Mouse (Mus musculus): Measurements from ENCODE around the gene Daglb. TPM values are rescaled to one million over a fixed set of nuclear protein-coding genes. Genes with fewer than 3 reads are reported as not detected.
A peak's percentile ranks its signal among the peaks of the same experiment; 100 is the strongest.
"Not testable (repeated sequence)": the region's sequence is repeated elsewhere in the genome, so short reads cannot be mapped to it uniquely, and the experiment has no call there.

The Daglb gene
- polyA plus RNA-seq, 1 experiment from 2014 or later: 9.0 TPM

DNA sequence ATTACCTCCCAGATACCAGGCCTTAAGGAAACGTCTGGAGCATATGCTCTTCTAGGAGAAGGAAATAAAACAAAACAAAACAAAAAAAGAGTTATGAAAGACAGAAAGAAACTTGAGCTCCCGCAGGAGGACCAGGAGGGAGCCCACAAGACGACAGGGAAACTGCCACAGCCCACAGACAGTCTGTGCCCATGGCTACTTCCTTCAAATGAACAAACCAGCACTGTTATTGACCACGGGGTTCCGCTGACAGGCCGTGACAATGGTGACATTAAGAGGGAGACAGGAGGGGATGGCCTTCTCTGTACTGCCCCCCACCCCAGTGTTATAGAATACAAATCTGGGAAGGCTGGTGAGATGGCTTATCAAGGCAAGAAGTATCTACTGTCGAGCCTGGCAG lies 66.3 kb downstream of the Daglb start:
- Histone ChIP-seq H3K4me1 (ENCODE audit: control insufficient read depth, insufficient read depth, low read length) (peaks cover 8% of the 10 kb centered on the region), H3K9ac (replicated peaks; ENCODE audit: low read depth, low read length) (no peak overlapping the region), H3K9me3 (ENCODE audit: control insufficient read depth, low read depth, low read length) (no peaks in the 10 kb centered on the region), H3K36me3 (ENCODE audit: control insufficient read depth, insufficient read depth, low read length) (no peaks in the 10 kb centered on the region), H3K4me3 (ENCODE audit: low read depth, low read length) (no peak overlapping the region), H3K4me2 (replicated peaks; ENCODE audit: low read depth, low read length) (no peak overlapping the region), H3K27ac (ENCODE audit: low read length) (no peak overlapping the region), H3K27me3 (ENCODE audit: control insufficient read depth, insufficient read depth, low read length) (no peaks in the 10 kb centered on the region)
- ATAC-seq (ENCODE audit: insufficient number of reproducible peaks, insufficient read depth, low FRiP score, low read depth): no peak
- 62% methylated on average over 7 of the region's 7 CpGs for WGBS

GRCm38 (mm10) chr5:143534922-143535321 lies 70.5 kb downstream of the Daglb start:
- Histone ChIP-seq H3K9ac (replicated peaks; ENCODE audit: low read depth, low read length) (no peak overlapping the region), H3K4me1 (ENCODE audit: control insufficient read depth, insufficient read depth, low read length) (no peaks in the 10 kb centered on the region), H3K27ac (ENCODE audit: low read length) (no peak overlapping the region), H3K4me2 (replicated peaks; ENCODE audit: low read depth, low read length) (no peak overlapping the region), H3K4me3 (ENCODE audit: low read depth, low read length) (no peak overlapping the region), H3K9me3 (ENCODE audit: control insufficient read depth, low read depth, low read length) (no peaks in the 10 kb centered on the region), H3K27me3 (ENCODE audit: control insufficient read depth, insufficient read depth, low read length) (no peaks in the 10 kb centered on the region), H3K36me3 (ENCODE audit: control insufficient read depth, insufficient read depth, low read length) (no peaks in the 10 kb centered on the region)
- ATAC-seq (ENCODE audit: insufficient number of reproducible peaks, insufficient read depth, low FRiP score, low read depth): no peak
- WGBS: 79% methylated on average over 4 of the region's 4 CpGs

DNA sequence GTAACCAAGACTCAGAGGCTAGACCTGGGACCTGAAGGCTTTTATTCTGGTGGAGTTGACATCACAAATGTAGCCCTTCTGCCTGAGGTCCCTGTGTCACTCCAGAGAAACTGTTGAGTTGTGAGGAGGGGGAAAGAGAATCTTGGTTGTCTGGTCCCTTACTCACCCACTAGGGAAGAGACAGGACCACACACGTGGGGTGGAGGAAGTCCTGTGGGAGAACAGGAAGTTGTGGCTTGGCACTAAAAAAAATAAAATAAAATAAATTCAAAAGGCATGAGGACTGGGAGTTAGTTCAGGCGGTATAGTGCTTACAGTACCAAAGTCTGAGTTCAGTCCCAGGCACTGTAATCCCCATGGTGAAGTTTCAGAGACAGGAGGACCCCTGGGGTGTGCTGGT lies 72.6 kb downstream of the Daglb start:
- no peak overlapping the region for H3K4me2 ChIP-seq (replicated peaks; ENCODE audit: low read depth, low read length)
- H3K9me3 ChIP-seq (ENCODE audit: control insufficient read depth, low read depth, low read length): no peaks in the 10 kb centered on the region
- H3K9ac ChIP-seq (replicated peaks; ENCODE audit: low read depth, low read length): no peak overlapping the region
- WGBS: 47% methylated on average over 2 of the region's 2 CpGs
- no peak overlapping the region for H3K4me3 ChIP-seq (ENCODE audit: low read depth, low read length)
- H3K36me3 ChIP-seq (ENCODE audit: control insufficient read depth, insufficient read depth, low read length): no peaks in the 10 kb centered on the region
- no peaks in the 10 kb centered on the region for H3K27me3 ChIP-seq (ENCODE audit: control insufficient read depth, insufficient read depth, low read length)
- no peaks in the 10 kb centered on the region for H3K4me1 ChIP-seq (ENCODE audit: control insufficient read depth, insufficient read depth, low read length)
- ATAC-seq (ENCODE audit: insufficient number of reproducible peaks, insufficient read depth, low FRiP score, low read depth): no peak
- H3K27ac ChIP-seq (ENCODE audit: low read length): no peak overlapping the region

GRCm38 (mm10) chr5:143539111-143539510 lies 74.7 kb downstream of the Daglb start:
- Histone ChIP-seq H3K27ac (ENCODE audit: low read length) (no peak overlapping the region), H3K9ac (replicated peaks; ENCODE audit: low read depth, low read length) (no peak overlapping the region), H3K4me1 (ENCODE audit: control insufficient read depth, insufficient read depth, low read length) (no peaks in the 10 kb centered on the region), H3K36me3 (ENCODE audit: control insufficient read depth, insufficient read depth, low read length) (no peaks in the 10 kb centered on the region), H3K4me2 (replicated peaks; ENCODE audit: low read depth, low read length) (no peak overlapping the region), H3K9me3 (ENCODE audit: control insufficient read depth, low read depth, low read length) (no peaks in the 10 kb centered on the region), H3K27me3 (ENCODE audit: control insufficient read depth, insufficient read depth, low read length) (no peaks in the 10 kb centered on the region), H3K4me3 (ENCODE audit: low read depth, low read length) (no peak overlapping the region)
- no peak for ATAC-seq (ENCODE audit: insufficient number of reproducible peaks, insufficient read depth, low FRiP score, low read depth)
- 85% methylated on average over 8 of the region's 8 CpGs for WGBS

GRCm38 (mm10) chr5:143547384-143547783 lies 83.0 kb downstream of the Daglb start:
- peaks cover 5% of the 10 kb centered on the region; the same call in 1 of the 2 replicates for H3K4me1 ChIP-seq (ENCODE audit: control insufficient read depth, insufficient read depth, low read length)
- H3K4me2 ChIP-seq (replicated peaks; ENCODE audit: low read depth, low read length): no peak overlapping the region
- H3K27ac ChIP-seq (ENCODE audit: low read length): no peak overlapping the region
- H3K36me3 ChIP-seq (ENCODE audit: control insufficient read depth, insufficient read depth, low read length): no peaks in the 10 kb centered on the region
- H3K9me3 ChIP-seq (ENCODE audit: control insufficient read depth, low read depth, low read length): no peaks in the 10 kb centered on the region
- no peak overlapping the region for H3K4me3 ChIP-seq (ENCODE audit: low read depth, low read length)
- 8% methylated on average over 11 of the region's 11 CpGs for WGBS
- no peaks in the 10 kb centered on the region for H3K27me3 ChIP-seq (ENCODE audit: control insufficient read depth, insufficient read depth, low read length)
- no peak for ATAC-seq (ENCODE audit: insufficient number of reproducible peaks, insufficient read depth, low FRiP score, low read depth)
- no peak overlapping the region for H3K9ac ChIP-seq (replicated peaks; ENCODE audit: low read depth, low read length)

GRCm38 (mm10) chr5:143547866-143548265 lies 83.5 kb downstream of the Daglb start:
- H3K27me3 ChIP-seq (ENCODE audit: control insufficient read depth, insufficient read depth, low read length): no peaks in the 10 kb centered on the region
- ATAC-seq (ENCODE audit: insufficient number of reproducible peaks, insufficient read depth, low FRiP score, low read depth): no peak
- H3K27ac ChIP-seq (ENCODE audit: low read length): peak overlapping the region; percentile 45; the same call in 1 of the 2 replicates
- 52% methylated on average over 10 of the region's 10 CpGs for WGBS
- no peaks in the 10 kb centered on the region for H3K9me3 ChIP-seq (ENCODE audit: control insufficient read depth, low read depth, low read length)
- no peaks in the 10 kb centered on the region for H3K36me3 ChIP-seq (ENCODE audit: control insufficient read depth, insufficient read depth, low read length)
- H3K9ac ChIP-seq (replicated peaks; ENCODE audit: low read depth, low read length): no peak overlapping the region
- peaks cover 5% of the 10 kb centered on the region; the same call in 1 of the 2 replicates for H3K4me1 ChIP-seq (ENCODE audit: control insufficient read depth, insufficient read depth, low read length)
- H3K4me3 ChIP-seq (ENCODE audit: low read depth, low read length): no peak overlapping the region
- H3K4me2 ChIP-seq (replicated peaks; ENCODE audit: low read depth, low read length): no peak overlapping the region; the same call in 1 of the 2 replicates

DNA sequence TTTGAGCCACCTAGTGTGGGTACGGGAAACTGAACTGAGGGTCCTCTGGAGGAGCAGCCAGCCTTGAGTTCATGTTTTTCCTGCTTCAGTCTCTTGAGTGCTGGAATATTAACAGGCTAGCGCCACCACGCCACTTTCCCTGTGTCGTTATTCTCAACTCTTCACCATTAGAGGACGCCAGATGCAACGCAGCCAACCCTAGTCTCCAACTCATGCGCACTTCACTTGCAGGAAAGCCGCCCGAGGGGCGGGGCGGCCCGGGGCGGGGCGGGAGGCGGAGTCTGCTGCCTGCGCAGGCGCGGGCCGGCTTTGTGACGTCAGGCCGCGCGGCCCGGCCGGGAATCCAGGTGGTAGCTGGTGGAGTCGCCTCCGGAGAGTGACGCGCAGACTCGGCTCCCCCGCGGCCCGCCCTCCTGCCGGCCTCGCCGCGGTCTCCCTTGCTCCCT lies 84.0 kb downstream of the Daglb start:
- H3K36me3 ChIP-seq (ENCODE audit: control insufficient read depth, insufficient read depth, low read length): no peaks in the 10 kb centered on the region
- peak overlapping the region; percentile 95 for H3K4me2 ChIP-seq (replicated peaks; ENCODE audit: low read depth, low read length)
- peak overlapping the region; percentile 53 for H3K9ac ChIP-seq (replicated peaks; ENCODE audit: low read depth, low read length)
- H3K4me3 ChIP-seq (ENCODE audit: low read depth, low read length): peak overlapping the region; percentile 68
- no peaks in the 10 kb centered on the region for H3K9me3 ChIP-seq (ENCODE audit: control insufficient read depth, low read depth, low read length)
- WGBS: under 1% methylated on average over 26 of the region's 37 CpGs
- peak; percentile 93 for ATAC-seq (ENCODE audit: insufficient number of reproducible peaks, insufficient read depth, low FRiP score, low read depth)
- H3K27ac ChIP-seq (ENCODE audit: low read length): peak overlapping the region; percentile 45; the same call in 1 of the 2 replicates
- no peaks in the 10 kb centered on the region for H3K27me3 ChIP-seq (ENCODE audit: control insufficient read depth, insufficient read depth, low read length)
- H3K4me1 ChIP-seq (ENCODE audit: control insufficient read depth, insufficient read depth, low read length): peaks cover 5% of the 10 kb centered on the region; the same call in 1 of the 2 replicates

- peak overlapping the region; percentile 68 for H3K4me3 ChIP-seq (ENCODE audit: low read depth, low read length)
- ATAC-seq (ENCODE audit: insufficient number of reproducible peaks, insufficient read depth, low FRiP score, low read depth): peak; percentile 53
- H3K4me2 ChIP-seq (replicated peaks; ENCODE audit: low read depth, low read length): peak overlapping the region; percentile 95
- peak overlapping the region; percentile 39; the same call in 1 of the 2 replicates for H3K27ac ChIP-seq (ENCODE audit: low read length)
- under 1% methylated on average over 16 of the region's 28 CpGs for WGBS
- H3K9ac ChIP-seq (replicated peaks; ENCODE audit: low read depth, low read length): peak overlapping the region; percentile 53
- not testable (repeated sequence) for H3K27me3 ChIP-seq (ENCODE audit: control insufficient read depth, insufficient read depth, low read length); H3K36me3 ChIP-seq (ENCODE audit: control insufficient read depth, insufficient read depth, low read length); H3K9me3 ChIP-seq (ENCODE audit: control insufficient read depth, low read depth, low read length); H3K4me1 ChIP-seq (ENCODE audit: control insufficient read depth, insufficient read depth, low read length)
Observed at GRCm38 (mm10) chr5:143548922-143549321, 84.5 kb downstream of the Daglb start.

DNA sequence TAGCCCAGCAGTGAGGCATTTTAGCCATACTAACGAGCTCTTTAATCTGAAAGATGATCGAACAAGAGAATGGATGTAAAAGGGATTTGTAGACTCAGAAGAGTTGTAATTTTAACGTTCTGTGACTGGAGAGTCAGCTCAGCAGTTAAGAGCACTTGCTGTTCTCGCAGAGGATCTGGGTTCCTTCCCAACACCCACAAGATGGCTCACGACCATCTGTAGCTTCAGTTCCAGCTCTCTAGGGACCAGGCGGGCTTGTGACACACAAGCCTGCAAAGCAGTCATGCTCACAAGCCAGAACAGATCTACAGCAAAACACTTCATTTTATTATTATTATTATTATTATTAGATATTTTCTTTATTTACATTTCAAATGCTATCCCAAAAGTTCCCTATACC lies 88.5 kb downstream of the Daglb start:
- Histone ChIP-seq H3K4me1 (ENCODE audit: control insufficient read depth, insufficient read depth, low read length) (peaks cover 5% of the 10 kb centered on the region; the same call in 1 of the 2 replicates), H3K36me3 (ENCODE audit: control insufficient read depth, insufficient read depth, low read length) (no peaks in the 10 kb centered on the region), H3K9ac (replicated peaks; ENCODE audit: low read depth, low read length) (no peak overlapping the region), H3K4me2 (replicated peaks; ENCODE audit: low read depth, low read length) (no peak overlapping the region), H3K4me3 (ENCODE audit: low read depth, low read length) (no peak overlapping the region), H3K27me3 (ENCODE audit: control insufficient read depth, insufficient read depth, low read length) (no peaks in the 10 kb centered on the region), H3K9me3 (ENCODE audit: control insufficient read depth, low read depth, low read length) (no peaks in the 10 kb centered on the region), H3K27ac (ENCODE audit: low read length) (no peak overlapping the region)
- no peak for ATAC-seq (ENCODE audit: insufficient number of reproducible peaks, insufficient read depth, low FRiP score, low read depth)
- 87% methylated on average over 6 of the region's 6 CpGs for WGBS

Measured in stomach, embryonic 14.5 days (tissue).